Mouse (Mus musculus) embryonic fibroblast, embryonic 13.5 days (primary cell): ENCODE measurements around the gene Gcm1.

Experiments used
- CTCF ChIP-seq: IDR thresholded peaks from 2 replicates; pipeline ENCODE4 v1.5.1; 2011; ENCODE audit warnings: mild to moderate bottlenecking, control low read depth, low read length, moderate library complexity, borderline replicate concordance; ENCODE audit not compliant: insufficient read depth
- POLR2A ChIP-seq: IDR thresholded peaks from 2 replicates; pipeline ENCODE4 v1.6.1; 2011; ENCODE audit warnings: low read depth, mild to moderate bottlenecking, control low read depth, low read length, moderate library complexity

- TF ChIP-seq CTCF = no peak
- TF ChIP-seq POLR2A = no peak
These were observed 30.5 kb upstream of the Gcm1 start for GRCm38 (mm10) chr9:78021256-78021655.
